Mouse (Mus musculus): ENCODE data around the gene Rnf216.

- no peak for TF ChIP-seq CTCF (IDR thresholded peaks at IDR 0.05; ENCODE audit: insufficient read depth, low read depth, low read length)
- TF ChIP-seq POLR2A (IDR thresholded peaks at IDR 0.05; ENCODE audit: insufficient read depth, low read depth, low read length) = no peak
These were observed 52.8 kb downstream of the Rnf216 start for GRCm38 (mm10) chr5:143059958-143060357.

All from olfactory bulb, adult 2 months (tissue).